Mouse (Mus musculus) R1 (cell line): ENCODE measurements at regions not wholly inside any gene's neighbourhood (a gene's known extent, or its start where the extent isn't known, plus 50 kb on each side); places are given as distances from the start of the nearest gene placed in this dataset.

Source experiments
- DNase-seq: peaks from one replicate; pipeline ENCODE4 v3.0.0-alpha.2; 2018; ENCODE audit warnings: low read depth, low spot score

- DNase-seq: no peak
These were observed 430.5 kb downstream of the Hsfy2 start for GRCm38 (mm10) chr1:56206615-56207267.

GRCm38 (mm10) chr1:56195224-56195623, 442.0 kb downstream of the Hsfy2 start:
- DNase-seq: peak; percentile 38

GRCm38 (mm10) chr1:56183503-56184198, 453.6 kb downstream of the Hsfy2 start:
- DNase-seq: no peak

- no peak for DNase-seq
These were observed 457.8 kb downstream of the Hsfy2 start for GRCm38 (mm10) chr1:56179206-56179985.

- DNase-seq: no peak
These were observed 466.1 kb downstream of the Hsfy2 start for GRCm38 (mm10) chr1:56171157-56171556.

GRCm38 (mm10) chr1:56168712-56169111, 468.5 kb downstream of the Hsfy2 start:
- DNase-seq: no peak

- DNase-seq: no peak
These were observed 469.2 kb downstream of the Hsfy2 start for GRCm38 (mm10) chr1:56168063-56168462.

- DNase-seq: no peak
These were observed 472.0 kb downstream of the Hsfy2 start for GRCm38 (mm10) chr1:56165228-56165627.

- no peak for DNase-seq
These were observed 472.9 kb downstream of the Hsfy2 start for GRCm38 (mm10) chr1:56164366-56164765.

- DNase-seq: no peak
These were observed 506.3 kb downstream of the Hsfy2 start for GRCm38 (mm10) chr1:56130951-56131350.

- DNase-seq: no peak
These were observed 547.9 kb downstream of the Hsfy2 start for GRCm38 (mm10) chr1:56089254-56089834.

- no peak for DNase-seq
These were observed 548.9 kb downstream of the Hsfy2 start for GRCm38 (mm10) chr1:56088357-56088756.

- DNase-seq: no peak
These were observed 560.5 kb downstream of the Hsfy2 start for GRCm38 (mm10) chr1:56076757-56077156.

GRCm38 (mm10) chr1:56072255-56072654, 565.0 kb downstream of the Hsfy2 start:
- DNase-seq: no peak

- no peak for DNase-seq
These were observed 573.8 kb downstream of the Hsfy2 start for GRCm38 (mm10) chr1:56063474-56063873.
